Mouse (Mus musculus): Measurements from ENCODE around the gene Rps7. TPM values are rescaled to one million over a fixed set of nuclear protein-coding genes. Genes with fewer than 3 reads are reported as not detected.

Rps7 gene
- polyA plus RNA-seq, 1 experiment from 2014 or later = 790 TPM

DNA sequence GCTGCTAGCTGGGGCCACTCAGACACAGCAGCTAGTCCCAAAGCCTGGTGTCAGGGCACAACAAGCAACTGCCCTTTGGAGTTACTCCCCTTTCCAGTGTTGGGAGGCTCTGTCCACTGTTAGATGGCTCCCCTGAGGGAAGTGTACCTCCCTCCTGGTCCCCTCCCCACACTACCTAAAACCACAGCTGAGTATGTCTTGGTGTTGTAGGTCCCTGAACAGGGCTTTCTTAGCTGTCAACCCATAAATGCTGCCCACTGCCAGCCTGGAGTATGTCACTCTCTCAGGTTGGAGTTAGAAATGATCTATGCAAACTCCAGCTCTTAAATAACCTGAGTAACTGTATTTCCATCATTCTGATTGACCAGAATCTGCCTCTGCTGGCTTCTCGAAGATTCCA, 13.1 kb downstream of the Rps7 start:
- DNase-seq (ENCODE audit: low spot score) (no peak), ATAC-seq (no peak)
- Histone ChIP-seq H3K9me3 (replicated peaks; ENCODE audit: control insufficient read depth, low read length) (no peaks in the 10 kb centered on the region), H3K27ac (ENCODE audit: low read depth, low read length) (no peak overlapping the region), H3K4me2 (ENCODE audit: low read length) (no peak overlapping the region), H3K4me1 (ENCODE audit: control insufficient read depth, insufficient read depth, low read length) (peaks cover 4% of the 10 kb centered on the region; the same call in 1 of the 2 replicates), H3K36me3 (ENCODE audit: control insufficient read depth, insufficient read depth, low read length) (no peaks in the 10 kb centered on the region), H3K27me3 (replicated peaks; ENCODE audit: control insufficient read depth, insufficient read depth, low read length) (no peaks in the 10 kb centered on the region), H3K9ac (ENCODE audit: low read length) (no peak overlapping the region), H3K4me3 (ENCODE audit: low read depth, low read length) (no peak overlapping the region)
- 80% methylated on average over 1 of the region's 1 CpGs for WGBS

DNA sequence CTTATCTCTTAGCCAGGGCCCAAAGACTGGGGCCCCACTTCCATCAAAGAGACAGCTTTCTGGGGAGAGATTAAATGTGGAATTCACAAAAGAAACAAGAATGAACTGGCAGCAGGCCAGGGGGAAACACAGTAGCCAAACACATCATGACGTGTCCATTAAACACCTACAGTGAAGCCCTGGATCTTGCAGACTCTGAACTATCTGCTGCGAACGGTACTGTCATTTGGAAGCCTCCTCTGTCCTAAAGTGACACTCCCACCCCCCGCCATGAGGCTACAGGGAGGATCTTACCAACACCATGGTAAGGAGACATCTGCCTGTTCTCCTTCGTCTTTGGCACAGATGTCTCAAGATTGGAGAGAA, 13.6 kb downstream of the Rps7 start:
- ATAC-seq = no peak
- Histone ChIP-seq H3K9ac (ENCODE audit: low read length) (no peak overlapping the region), H3K36me3 (ENCODE audit: control insufficient read depth, insufficient read depth, low read length) (no peaks in the 10 kb centered on the region), H3K27me3 (replicated peaks; ENCODE audit: control insufficient read depth, insufficient read depth, low read length) (no peaks in the 10 kb centered on the region), H3K4me1 (ENCODE audit: control insufficient read depth, insufficient read depth, low read length) (peaks cover 4% of the 10 kb centered on the region; the same call in 1 of the 2 replicates), H3K27ac (ENCODE audit: low read depth, low read length) (no peak overlapping the region), H3K4me2 (ENCODE audit: low read length) (no peak overlapping the region), H3K4me3 (ENCODE audit: low read depth, low read length) (no peak overlapping the region), H3K9me3 (replicated peaks; ENCODE audit: control insufficient read depth, low read length) (no peaks in the 10 kb centered on the region)
- 54% methylated on average over 5 of the region's 5 CpGs for WGBS
- DNase-seq (ENCODE audit: low spot score) = no peak

DNA sequence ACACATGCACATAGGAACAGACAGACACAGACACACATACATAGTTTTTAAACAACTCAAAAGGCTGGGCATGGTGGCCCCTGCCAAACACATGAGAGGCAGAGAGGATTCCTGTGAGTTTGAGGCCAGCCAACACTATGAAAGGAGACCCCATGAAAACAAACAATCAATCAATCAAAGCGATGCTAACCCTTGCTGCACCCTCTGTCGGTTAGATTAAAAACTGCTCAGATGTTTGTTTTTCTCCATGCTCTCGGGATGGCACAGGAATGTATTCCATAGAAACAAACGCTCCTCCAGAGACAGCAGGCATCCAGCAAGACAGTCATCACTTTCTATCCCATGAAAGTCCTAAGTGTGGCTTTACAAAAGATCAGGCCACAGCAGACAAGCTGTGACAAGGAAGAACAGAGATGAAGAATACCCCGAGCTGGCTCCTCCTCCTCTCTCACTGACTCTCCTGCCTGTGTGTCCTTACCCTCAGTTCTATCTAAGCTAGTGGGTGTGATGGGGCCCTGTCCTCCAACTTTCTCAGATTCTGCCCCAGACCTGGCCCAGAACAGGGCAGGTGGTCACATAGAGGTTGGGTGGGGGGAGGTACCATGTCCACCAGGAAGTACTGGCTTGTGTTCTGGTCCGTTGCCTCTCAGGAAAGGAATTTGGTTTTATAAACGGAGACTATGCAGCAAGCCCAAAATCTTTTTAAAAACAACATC, 14.1 kb downstream of the Rps7 start:
- WGBS = 42% methylated on average over 7 of the region's 7 CpGs

GRCm38 (mm10) chr12:28617297-28617696, 18.5 kb downstream of the Rps7 start:
- H3K4me3 ChIP-seq (ENCODE audit: low read depth, low read length) = no peak overlapping the region
- no peaks in the 10 kb centered on the region for H3K9me3 ChIP-seq (replicated peaks; ENCODE audit: control insufficient read depth, low read length)
- H3K9ac ChIP-seq (ENCODE audit: low read length) = no peak overlapping the region
- no peaks in the 10 kb centered on the region for H3K27me3 ChIP-seq (replicated peaks; ENCODE audit: control insufficient read depth, insufficient read depth, low read length)
- no peak for DNase-seq (ENCODE audit: low spot score)
- 77% methylated on average over 4 of the region's 4 CpGs for WGBS
- no peaks in the 10 kb centered on the region for H3K36me3 ChIP-seq (ENCODE audit: control insufficient read depth, insufficient read depth, low read length)
- no peak for ATAC-seq
- no peak overlapping the region for H3K4me2 ChIP-seq (ENCODE audit: low read length)
- H3K4me1 ChIP-seq (ENCODE audit: control insufficient read depth, insufficient read depth, low read length) = peaks cover 3% of the 10 kb centered on the region; the same call in 1 of the 2 replicates
- H3K27ac ChIP-seq (ENCODE audit: low read depth, low read length) = no peak overlapping the region

More for the DNA sequence above, 14.1 kb downstream of the Rps7 start:
- Histone ChIP-seq H3K27ac (ENCODE audit: low read depth, low read length) (no peak overlapping the region), H3K4me2 (ENCODE audit: low read length) (no peak overlapping the region), H3K4me1 (ENCODE audit: control insufficient read depth, insufficient read depth, low read length) (peaks cover 4% of the 10 kb centered on the region; the same call in 1 of the 2 replicates), H3K9ac (ENCODE audit: low read length) (no peak overlapping the region), H3K36me3 (ENCODE audit: control insufficient read depth, insufficient read depth, low read length) (no peaks in the 10 kb centered on the region), H3K9me3 (replicated peaks; ENCODE audit: control insufficient read depth, low read length) (no peaks in the 10 kb centered on the region), H3K4me3 (ENCODE audit: low read depth, low read length) (no peak overlapping the region), H3K27me3 (replicated peaks; ENCODE audit: control insufficient read depth, insufficient read depth, low read length) (no peaks in the 10 kb centered on the region)
- ATAC-seq (no peak), DNase-seq (ENCODE audit: low spot score) (peak; percentile 23)

DNA sequence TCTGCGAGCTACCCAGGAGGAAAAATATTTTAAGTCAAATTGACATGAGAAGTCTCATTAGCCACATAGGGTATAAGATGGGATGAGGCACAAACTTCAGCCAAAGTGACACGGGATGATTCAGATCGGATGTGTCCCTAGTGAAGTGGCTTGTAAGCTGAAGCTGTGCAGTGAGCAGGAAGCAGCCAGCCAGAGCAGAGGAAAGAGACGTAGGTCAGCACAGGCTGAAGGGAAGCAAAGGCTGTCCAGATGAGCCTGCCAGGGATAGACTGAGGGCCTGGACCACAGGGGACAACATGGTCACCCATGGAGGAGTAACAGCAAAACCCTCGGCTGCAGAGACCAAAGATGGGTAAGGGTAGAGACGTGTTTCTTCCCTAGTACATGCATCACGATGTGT, 21.4 kb downstream of the Rps7 start:
- H3K27me3 ChIP-seq (replicated peaks; ENCODE audit: control insufficient read depth, insufficient read depth, low read length) = no peaks in the 10 kb centered on the region
- no peaks in the 10 kb centered on the region for H3K9me3 ChIP-seq (replicated peaks; ENCODE audit: control insufficient read depth, low read length)
- no peaks in the 10 kb centered on the region for H3K4me1 ChIP-seq (ENCODE audit: control insufficient read depth, insufficient read depth, low read length)
- no peak overlapping the region for H3K27ac ChIP-seq (ENCODE audit: low read depth, low read length)
- DNase-seq (ENCODE audit: low spot score) (no peak), ATAC-seq (no peak)
- 83% methylated on average over 7 of the region's 7 CpGs for WGBS
- H3K9ac ChIP-seq (ENCODE audit: low read length) = no peak overlapping the region
- no peak overlapping the region for H3K4me2 ChIP-seq (ENCODE audit: low read length)
- H3K4me3 ChIP-seq (ENCODE audit: low read depth, low read length) = no peak overlapping the region
- no peaks in the 10 kb centered on the region for H3K36me3 ChIP-seq (ENCODE audit: control insufficient read depth, insufficient read depth, low read length)

- WGBS = 70% methylated on average over 6 of the region's 6 CpGs
- Histone ChIP-seq H3K4me1 (ENCODE audit: control insufficient read depth, insufficient read depth, low read length) (peaks cover 11% of the 10 kb centered on the region), H3K9ac (ENCODE audit: low read length) (no peak overlapping the region), H3K27ac (ENCODE audit: low read depth, low read length) (no peak overlapping the region), H3K4me2 (ENCODE audit: low read length) (no peak overlapping the region), H3K27me3 (replicated peaks; ENCODE audit: control insufficient read depth, insufficient read depth, low read length) (no peaks in the 10 kb centered on the region), H3K9me3 (replicated peaks; ENCODE audit: control insufficient read depth, low read length) (no peaks in the 10 kb centered on the region), H3K36me3 (ENCODE audit: control insufficient read depth, insufficient read depth, low read length) (no peaks in the 10 kb centered on the region), H3K4me3 (ENCODE audit: low read depth, low read length) (no peak overlapping the region)
- no peak for DNase-seq (ENCODE audit: low spot score)
- ATAC-seq = no peak
Measured at GRCm38 (mm10) chr12:28612391-28612790, 23.4 kb downstream of the Rps7 start.

DNA sequence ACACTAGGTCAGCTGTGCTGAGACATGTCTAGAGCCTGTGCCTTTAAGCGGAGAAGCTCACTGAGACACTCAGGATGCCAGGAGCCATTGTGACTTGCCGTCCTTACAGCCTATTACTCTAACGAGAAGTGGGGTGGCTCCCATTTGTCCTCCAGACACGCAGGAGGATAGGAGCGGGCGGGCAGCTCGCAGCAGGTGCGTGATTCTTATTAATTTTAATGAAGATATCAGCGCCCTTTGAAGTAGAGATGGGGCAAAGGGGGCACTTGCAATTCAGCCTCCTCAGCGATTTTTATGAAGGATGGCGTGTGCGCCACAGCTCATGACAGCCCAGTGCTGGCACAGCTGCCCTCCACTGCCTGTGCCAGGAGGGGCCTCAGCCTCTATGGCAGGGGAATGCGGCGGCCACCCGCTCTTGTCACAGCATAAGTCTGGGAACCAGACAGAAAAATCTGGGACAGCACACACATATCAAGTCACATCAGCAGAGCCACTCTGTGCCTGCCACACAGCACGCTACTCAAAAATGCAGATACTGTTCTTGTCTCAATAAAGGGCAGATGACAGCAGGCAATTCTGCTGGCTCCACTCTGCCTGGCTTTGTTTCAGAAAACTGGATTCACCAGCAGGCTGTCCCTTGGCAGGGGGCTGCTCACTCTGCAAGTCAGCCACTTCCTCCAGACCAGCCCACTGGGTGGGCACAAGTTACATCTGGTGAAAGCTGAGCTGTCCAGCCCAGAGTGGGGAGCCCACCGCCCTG, 28.0 kb downstream of the Rps7 start:
- ATAC-seq (peak; percentile 88), DNase-seq (ENCODE audit: low spot score) (peak; percentile 71)
- H3K4me2 ChIP-seq (ENCODE audit: low read length) = peak overlapping the region; percentile 45
- H3K27me3 ChIP-seq (replicated peaks; ENCODE audit: control insufficient read depth, insufficient read depth, low read length) = no peaks in the 10 kb centered on the region
- peak overlapping the region; percentile 6; the same call in 1 of the 2 replicates for H3K4me3 ChIP-seq (ENCODE audit: low read depth, low read length)
- H3K9ac ChIP-seq (ENCODE audit: low read length) = peak overlapping the region; percentile 57
- H3K27ac ChIP-seq (ENCODE audit: low read depth, low read length) = peak overlapping the region; percentile 83
- no peaks in the 10 kb centered on the region for H3K9me3 ChIP-seq (replicated peaks; ENCODE audit: control insufficient read depth, low read length)
- no peaks in the 10 kb centered on the region for H3K36me3 ChIP-seq (ENCODE audit: control insufficient read depth, insufficient read depth, low read length)
- peaks cover 14% of the 10 kb centered on the region for H3K4me1 ChIP-seq (ENCODE audit: control insufficient read depth, insufficient read depth, low read length)
- 36% methylated on average over 17 of the region's 17 CpGs for WGBS

DNA sequence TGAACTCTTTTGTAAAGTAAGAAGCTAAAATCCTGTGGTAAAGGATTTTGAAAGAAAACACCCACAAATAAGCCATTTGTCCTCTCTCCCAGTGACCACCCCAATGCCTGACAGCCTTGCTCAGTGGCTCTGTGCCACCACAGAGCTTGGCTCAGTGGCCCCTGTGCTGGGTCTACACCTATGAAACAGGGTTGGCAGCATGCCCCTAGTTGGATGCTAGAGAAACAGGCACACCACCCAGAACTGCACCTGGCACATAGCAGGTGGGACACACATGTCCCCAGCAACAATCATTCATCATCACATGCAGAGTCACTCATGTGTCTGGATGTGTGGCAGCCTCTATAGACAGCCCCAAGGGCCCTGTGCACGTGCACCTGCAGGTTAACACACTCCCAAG, 32.3 kb downstream of the Rps7 start:
- H3K9ac ChIP-seq (ENCODE audit: low read length) = no peak overlapping the region
- H3K4me1 ChIP-seq (ENCODE audit: control insufficient read depth, insufficient read depth, low read length) = peaks cover 20% of the 10 kb centered on the region
- 52% methylated on average over 1 of the region's 1 CpGs for WGBS
- ATAC-seq (no peak), DNase-seq (ENCODE audit: low spot score) (peak; percentile 43)
- no peaks in the 10 kb centered on the region for H3K36me3 ChIP-seq (ENCODE audit: control insufficient read depth, insufficient read depth, low read length)
- no peak overlapping the region for H3K4me2 ChIP-seq (ENCODE audit: low read length)
- no peaks in the 10 kb centered on the region for H3K27me3 ChIP-seq (replicated peaks; ENCODE audit: control insufficient read depth, insufficient read depth, low read length)
- no peak overlapping the region for H3K27ac ChIP-seq (ENCODE audit: low read depth, low read length)
- H3K9me3 ChIP-seq (replicated peaks; ENCODE audit: control insufficient read depth, low read length) = no peaks in the 10 kb centered on the region
- no peak overlapping the region for H3K4me3 ChIP-seq (ENCODE audit: low read depth, low read length)

GRCm38 (mm10) chr12:28602259-28602658, 33.5 kb downstream of the Rps7 start:
- Histone ChIP-seq H3K36me3 (ENCODE audit: control insufficient read depth, insufficient read depth, low read length) (no peaks in the 10 kb centered on the region), H3K9ac (ENCODE audit: low read length) (no peak overlapping the region), H3K27ac (ENCODE audit: low read depth, low read length) (no peak overlapping the region), H3K4me1 (ENCODE audit: control insufficient read depth, insufficient read depth, low read length) (peaks cover 7% of the 10 kb centered on the region), H3K4me2 (ENCODE audit: low read length) (no peak overlapping the region), H3K9me3 (replicated peaks; ENCODE audit: control insufficient read depth, low read length) (no peaks in the 10 kb centered on the region), H3K27me3 (replicated peaks; ENCODE audit: control insufficient read depth, insufficient read depth, low read length) (no peaks in the 10 kb centered on the region), H3K4me3 (ENCODE audit: low read depth, low read length) (no peak overlapping the region)
- peak; percentile 72 for ATAC-seq
- 10% methylated on average over 4 of the region's 4 CpGs for WGBS
- peak; percentile 76 for DNase-seq (ENCODE audit: low spot score)

Data from forebrain, embryonic 14.5 days (tissue).